Mouse (Mus musculus) kidney, adult 10 weeks (tissue): ENCODE results near the gene Gm21764. TPM values are rescaled to one million over a fixed set of nuclear protein-coding genes. Genes with fewer than 3 reads are reported as not detected.

ENCODE experiments used
- polyA plus RNA-seq: library from polyadenylated mRNA; stranded (reverse); fragments of 350-450 nt; fragmentation: Illumina TruSeq; extraction: RNeasy Lipid Tissue Mini Kit (QIAGEN cat#74804); gene quantifications from one replicate; pipeline ENCODE4 v1.2.3, GENCODE M21; 2014; ENCODE audit warnings: low read depth, low replicate concordance

The Gm21764 gene
- not detected for polyA plus RNA-seq

GRCm38 (mm10) chrY:18061712-18062111, at the start of gene Gm21764:
TSS of gene Gm21764 (minus strand) at chrY:18061812.

DNA sequence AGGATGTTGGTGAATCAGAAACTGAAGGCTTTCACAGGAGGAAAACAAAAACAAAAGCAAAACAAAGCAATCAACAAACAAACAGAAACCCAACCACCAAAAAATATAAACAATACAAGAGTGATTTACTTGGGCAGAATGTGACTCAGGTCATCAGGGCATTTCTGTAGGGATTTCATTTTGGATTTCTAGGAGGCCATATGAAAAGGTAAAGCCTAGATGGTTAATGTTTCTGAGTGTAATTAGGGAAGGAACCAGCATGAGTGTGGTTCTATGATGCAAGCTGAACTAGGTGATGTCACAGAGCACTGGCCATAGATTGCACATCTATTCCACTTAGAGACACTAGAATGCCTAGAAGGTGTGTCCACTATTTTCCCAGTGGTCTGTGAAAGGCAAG, 27.2 kb upstream of the Gm21764 start, which contains the start of gene Ssty1:
Gene Ssty1 (plus strand): TSS at position 301 of the 400 bp plus-strand sequence.

Other genes with a start within 250 kb of the Gm21764 start
- gene Gm21904, start 215.5 kb downstream of the Gm21764 start, polyA plus RNA-seq = not detected
- not detected for gene Gm20772, start 187.1 kb downstream of the Gm21764 start, polyA plus RNA-seq
- not detected for gene Gm20831, start 187.1 kb downstream of the Gm21764 start, polyA plus RNA-seq
- gene Srsy, start 124.5 kb downstream of the Gm21764 start, polyA plus RNA-seq = not detected
- not detected for gene Ssty1, start 27.3 kb upstream of the Gm21764 start, polyA plus RNA-seq